Mouse (Mus musculus): ENCODE data around the gene Fam131a. TPM values are rescaled to one million over a fixed set of nuclear protein-coding genes. Genes with fewer than 3 reads are reported as not detected.

The Fam131a gene
- polyA plus RNA-seq, 1 experiment = 10.6 TPM

- TF ChIP-seq GATA1 (IDR thresholded peaks at IDR 0.05; ENCODE audit: low read length) = no peak
Measured at GRCm38 (mm10) chr16:20677974-20678675, 14.9 kb upstream of the Fam131a start.

- peak; percentile 92 for TF ChIP-seq GATA1 (IDR thresholded peaks at IDR 0.05; ENCODE audit: low read length)
Measured at GRCm38 (mm10) chr16:20690774-20691173, 2.3 kb upstream of the Fam131a start.

- no peak for TF ChIP-seq GATA1 (IDR thresholded peaks at IDR 0.05; ENCODE audit: low read length)
Measured at GRCm38 (mm10) chr16:20691617-20692016, 1.4 kb upstream of the Fam131a start.

GRCm38 (mm10) chr16:20692241-20692965 is 638 bp upstream of the Fam131a start:
- no peak for TF ChIP-seq GATA1 (IDR thresholded peaks at IDR 0.05; ENCODE audit: low read length)

DNA sequence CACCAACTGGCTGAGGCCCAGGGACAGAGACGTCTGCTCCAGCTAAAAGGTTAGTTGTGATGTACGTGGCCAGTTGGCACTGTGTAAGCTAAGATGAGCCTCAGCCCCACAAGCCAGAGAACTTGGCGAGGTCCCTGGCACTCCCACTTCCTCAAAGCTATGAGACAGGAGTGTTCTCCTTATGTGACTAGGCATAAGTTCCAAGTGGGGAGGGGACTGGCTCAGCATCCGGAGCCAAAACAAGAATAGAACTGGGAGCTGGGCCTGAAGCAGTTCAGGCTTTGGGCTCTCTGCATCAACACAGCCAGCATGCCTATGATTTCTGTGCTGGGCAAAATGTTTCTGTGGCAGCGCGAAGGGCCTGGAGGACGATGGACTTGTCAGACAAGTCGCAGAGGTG is 1.7 kb downstream of the Fam131a start:
- TF ChIP-seq GATA1 (IDR thresholded peaks at IDR 0.05; ENCODE audit: low read length) = no peak

GRCm38 (mm10) chr16:20695622-20696323 is 2.7 kb downstream of the Fam131a start:
- TF ChIP-seq GATA1 (IDR thresholded peaks at IDR 0.05; ENCODE audit: low read length) = no peak

GRCm38 (mm10) chr16:20699266-20699665 is 6.2 kb downstream of the Fam131a start:
- no peak for TF ChIP-seq GATA1 (IDR thresholded peaks at IDR 0.05; ENCODE audit: low read length)

GRCm38 (mm10) chr16:20700036-20700435 is 7.0 kb downstream of the Fam131a start:
- TF ChIP-seq GATA1 (IDR thresholded peaks at IDR 0.05; ENCODE audit: low read length) = no peak

GRCm38 (mm10) chr16:20701316-20701715 is 8.3 kb downstream of the Fam131a start:
- TF ChIP-seq GATA1 (IDR thresholded peaks at IDR 0.05; ENCODE audit: low read length) = no peak

- no peak for TF ChIP-seq GATA1 (IDR thresholded peaks at IDR 0.05; ENCODE audit: low read length)
Measured at GRCm38 (mm10) chr16:20701729-20702521, 8.9 kb downstream of the Fam131a start.

DNA sequence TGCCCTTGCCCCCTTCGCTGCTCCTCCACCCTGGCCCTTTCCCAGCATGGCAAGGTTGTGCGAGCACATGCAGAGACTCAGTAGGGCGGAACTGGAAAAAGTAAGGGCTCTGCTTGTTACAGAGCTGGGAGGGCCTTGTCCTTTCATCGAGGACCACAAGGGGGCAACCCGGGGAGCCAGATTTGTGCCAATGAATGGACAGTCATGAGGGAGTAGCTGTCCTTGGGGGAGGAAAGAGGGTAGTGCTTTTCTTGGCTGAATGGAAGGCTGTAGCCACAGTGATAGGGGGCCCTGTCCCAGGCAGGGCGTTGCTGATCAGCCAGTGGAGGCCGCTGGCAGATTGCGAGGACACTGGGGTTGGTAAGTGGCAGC is 9.5 kb downstream of the Fam131a start:
- no peak for TF ChIP-seq GATA1 (IDR thresholded peaks at IDR 0.05; ENCODE audit: low read length)

- TF ChIP-seq GATA1 (IDR thresholded peaks at IDR 0.05; ENCODE audit: low read length) = no peak
Measured at GRCm38 (mm10) chr16:20703071-20703470, 10.0 kb downstream of the Fam131a start.

DNA sequence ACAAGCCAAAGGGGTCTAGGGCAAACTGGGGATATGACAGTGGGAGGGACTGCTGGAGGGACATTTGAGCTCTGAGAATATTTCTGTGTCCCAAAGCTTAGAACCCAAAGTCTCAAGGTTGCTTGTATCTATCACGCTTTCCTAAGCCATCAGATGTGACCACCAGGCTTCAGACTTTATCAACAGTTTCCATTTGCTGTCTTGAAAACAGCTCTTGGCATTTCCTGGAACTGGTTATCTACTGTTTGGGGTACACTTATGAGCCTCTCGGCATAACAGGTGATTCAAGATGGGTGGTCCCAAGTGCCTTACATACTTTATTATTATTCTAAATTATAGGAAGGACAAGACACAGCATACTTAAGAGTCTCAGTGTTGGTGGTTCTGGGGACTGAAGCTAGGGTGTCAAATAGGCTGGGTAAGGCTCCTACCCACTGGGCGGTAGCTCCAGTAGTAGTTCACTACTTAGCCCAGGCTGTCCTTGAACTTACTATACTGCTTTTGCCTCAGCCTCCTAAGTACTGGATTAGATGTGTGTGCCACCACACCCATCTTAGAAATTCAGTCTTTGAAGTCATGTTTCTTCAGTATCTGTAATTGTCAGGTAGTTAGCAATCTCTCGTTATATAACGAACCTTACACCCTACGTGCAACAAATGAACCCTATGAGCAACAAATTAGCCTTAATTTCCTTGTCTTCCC is 10.8 kb downstream of the Fam131a start:
- TF ChIP-seq GATA1 (IDR thresholded peaks at IDR 0.05; ENCODE audit: low read length) = peak; percentile 69

- no peak for TF ChIP-seq GATA1 (IDR thresholded peaks at IDR 0.05; ENCODE audit: low read length)
Measured at GRCm38 (mm10) chr16:20705786-20706185, 12.7 kb downstream of the Fam131a start.
